Mouse (Mus musculus) intestine, embryonic 16.5 days (tissue): ENCODE data around the gene Rnf114. TPM values are rescaled to one million over a fixed set of nuclear protein-coding genes. Genes with fewer than 3 reads are reported as not detected.

ENCODE experiments used
- ATAC-seq: fragments of 200-750 bp; cut with Nextera tagmentation; 2 replicates; pipeline ENCODE4 v1.8.0; 2017; ENCODE audit warnings: moderate TSS enrichment, moderate library complexity
- H3K27ac ChIP-seq: fragments of 300-500 bp; sonication (generic); 2 replicates; pipeline ENCODE4 v1.5.1; 2014; ENCODE audit warnings: mild to moderate bottlenecking, low read length
- H3K27me3 ChIP-seq: fragments of 300-500 bp; sonication (generic); replicated peaks from 2 replicates; pipeline ENCODE4 v1.6.1; 2014; ENCODE audit warnings: low read length, control low read depth, mixed read lengths; ENCODE audit not compliant: control insufficient read depth, insufficient read depth
- H3K36me3 ChIP-seq: fragments of 300-500 bp; sonication (generic); 2 replicates; pipeline ENCODE4 v1.6.1; 2014; ENCODE audit warnings: low read length, control low read depth; ENCODE audit not compliant: control insufficient read depth, insufficient read depth
- H3K4me1 ChIP-seq: fragments of 300-500 bp; sonication (generic); 2 replicates; pipeline ENCODE4 v1.6.1; 2014; ENCODE audit warnings: low read length, control low read depth, mixed read lengths; ENCODE audit not compliant: control insufficient read depth, insufficient read depth
- H3K4me2 ChIP-seq: fragments of 300-500 bp; sonication (generic); 2 replicates; pipeline ENCODE4 v1.6.1; 2014; ENCODE audit warnings: low read depth, low read length, control low read depth
- H3K4me3 ChIP-seq: fragments of 300-500 bp; sonication (generic); 2 replicates; pipeline ENCODE4 v1.5.1; 2014; ENCODE audit warnings: mild to moderate bottlenecking, low read length
- H3K9ac ChIP-seq: fragments of 300-500 bp; sonication (generic); 2 replicates; pipeline ENCODE4 v1.6.1; 2014; ENCODE audit warnings: low read depth, low read length
- H3K9me3 ChIP-seq: fragments of 300-500 bp; sonication (generic); 2 replicates; pipeline ENCODE4 v1.6.1; 2016; ENCODE audit warnings: low read length, control low read depth; ENCODE audit not compliant: control insufficient read depth
- WGBS: fragments of 180-500 bp; shearing (Covaris S2); extraction: QIAGEN DNeasy Blood & Tissue Kit; methylation state at CpG from one replicate; pipeline ENCODE4 v1.1.7; 2014; 5-methylcytosine and 5-hydroxymethylcytosine counted together
- polyA plus RNA-seq: library from polyadenylated mRNA; unstranded; fragments of >200 nt; fragmentation: Nextera tagmentation; extraction: Ambion mirVana; gene quantifications from 2 replicates; pipeline ENCODE4 v1.2.1, GENCODE M21; 2015

Gene Rnf114
- polyA plus RNA-seq, 1 experiment from 2014 or later, result 76.5 TPM

GRCm38 (mm10) chr2:167470611-167471010 is 21.8 kb upstream of the Rnf114 start:
- H3K36me3 ChIP-seq, result peaks cover 33% of the 10 kb centered on the region
- no peak overlapping the region for H3K4me2 ChIP-seq
- WGBS, result 92% methylated on average over 3 of the region's 3 CpGs
- H3K27ac ChIP-seq, result no peak overlapping the region
- H3K4me3 ChIP-seq, result no peak overlapping the region
- H3K27me3 ChIP-seq, result no peaks in the 10 kb centered on the region
- H3K9ac ChIP-seq, result no peak overlapping the region
- peaks cover under 1% of the 10 kb centered on the region for H3K4me1 ChIP-seq
- H3K9me3 ChIP-seq, result no peaks in the 10 kb centered on the region
- no peak for ATAC-seq

DNA sequence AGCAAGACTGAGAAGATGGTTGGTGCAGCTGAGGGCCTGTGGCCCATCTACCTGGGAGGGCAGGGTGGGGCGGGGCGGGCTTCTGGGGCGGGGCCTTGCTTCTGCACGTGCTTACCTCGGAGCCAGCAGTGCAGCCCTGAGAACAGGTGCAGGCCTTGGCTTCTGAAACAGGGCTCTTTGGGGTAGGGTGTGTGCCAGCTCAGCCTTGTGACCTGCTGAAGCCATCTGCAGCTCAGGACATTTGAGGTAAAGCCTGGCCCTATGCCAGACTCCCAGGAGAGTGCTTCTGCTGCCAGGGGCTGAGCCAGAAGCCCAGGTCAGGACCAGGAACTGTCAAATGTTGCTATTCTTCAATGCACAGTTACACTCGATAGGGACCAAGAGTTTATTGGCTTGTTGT is 20.9 kb upstream of the Rnf114 start:
- Histone ChIP-seq H3K9ac (no peak overlapping the region), H3K9me3 (no peaks in the 10 kb centered on the region), H3K4me2 (no peak overlapping the region), H3K27me3 (no peaks in the 10 kb centered on the region), H3K4me1 (peaks cover 10% of the 10 kb centered on the region), H3K36me3 (peaks cover 29% of the 10 kb centered on the region), H3K4me3 (no peak overlapping the region), H3K27ac (no peak overlapping the region)
- 84% methylated on average over 6 of the region's 6 CpGs for WGBS
- peak; percentile 70 for ATAC-seq

DNA sequence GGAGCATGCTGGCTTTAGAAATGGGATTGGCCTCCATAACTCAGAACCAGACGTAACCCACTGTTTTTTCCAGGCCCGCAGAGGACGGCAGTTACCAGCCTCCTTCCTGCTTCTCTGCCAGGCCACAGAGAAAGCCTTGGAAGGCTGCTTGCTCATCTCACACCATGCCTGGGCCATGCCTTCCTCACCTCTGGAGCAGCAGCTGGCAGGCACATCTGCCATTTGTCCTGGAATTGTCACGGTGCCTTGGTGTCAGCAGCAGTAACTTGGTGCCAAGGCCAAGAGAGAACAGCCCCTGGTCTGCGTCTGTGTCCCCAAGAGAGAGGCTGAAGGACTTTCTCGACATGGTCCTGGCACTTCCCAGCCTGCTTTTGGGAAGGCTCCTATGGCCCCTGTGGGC is 18.2 kb upstream of the Rnf114 start:
- no peaks in the 10 kb centered on the region for H3K27me3 ChIP-seq
- ATAC-seq, result no peak
- H3K9ac ChIP-seq, result no peak overlapping the region
- no peak overlapping the region for H3K4me3 ChIP-seq
- H3K27ac ChIP-seq, result no peak overlapping the region
- 87% methylated on average over 6 of the region's 6 CpGs for WGBS
- H3K4me2 ChIP-seq, result no peak overlapping the region
- peaks cover 23% of the 10 kb centered on the region for H3K36me3 ChIP-seq
- H3K9me3 ChIP-seq, result no peaks in the 10 kb centered on the region
- H3K4me1 ChIP-seq, result peaks cover 18% of the 10 kb centered on the region

DNA sequence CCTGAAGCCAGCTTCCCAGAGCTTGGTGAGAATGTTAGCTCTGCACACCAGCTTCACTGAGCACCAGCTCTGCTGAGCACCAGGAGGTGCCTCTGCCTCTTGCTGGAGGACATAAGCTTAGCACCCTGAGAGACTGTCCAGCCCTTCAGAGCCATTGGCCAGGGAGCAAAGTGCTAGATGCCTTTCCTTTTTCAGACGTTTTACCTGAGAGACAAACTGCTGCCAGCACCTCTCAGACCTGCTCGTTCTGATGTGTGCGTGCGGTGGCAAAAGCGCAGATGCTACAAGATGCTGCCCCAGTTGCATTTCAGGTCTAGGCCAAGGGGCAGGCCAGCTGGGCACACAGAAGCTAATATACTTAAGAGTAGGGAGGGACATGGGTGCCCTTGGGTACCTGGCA is 16.8 kb upstream of the Rnf114 start:
- Histone ChIP-seq H3K4me2 (no peak overlapping the region), H3K4me1 (peaks cover 23% of the 10 kb centered on the region), H3K4me3 (no peak overlapping the region), H3K27ac (peak overlapping the region; percentile 63), H3K27me3 (no peaks in the 10 kb centered on the region), H3K36me3 (peaks cover 23% of the 10 kb centered on the region), H3K9ac (no peak overlapping the region), H3K9me3 (no peaks in the 10 kb centered on the region)
- WGBS, result 81% methylated on average over 5 of the region's 5 CpGs
- ATAC-seq, result no peak

GRCm38 (mm10) chr2:167476200-167476688 is 16.2 kb upstream of the Rnf114 start:
- Histone ChIP-seq H3K9ac (peak overlapping the region; percentile 33; the same call in 1 of the 2 replicates), H3K36me3 (peaks cover 18% of the 10 kb centered on the region), H3K4me2 (no peak overlapping the region), H3K27ac (peak overlapping the region; percentile 74), H3K9me3 (no peaks in the 10 kb centered on the region), H3K4me3 (no peak overlapping the region), H3K4me1 (peaks cover 23% of the 10 kb centered on the region), H3K27me3 (no peaks in the 10 kb centered on the region)
- peak; percentile 57 for ATAC-seq
- 21% methylated on average over 7 of the region's 7 CpGs for WGBS

DNA sequence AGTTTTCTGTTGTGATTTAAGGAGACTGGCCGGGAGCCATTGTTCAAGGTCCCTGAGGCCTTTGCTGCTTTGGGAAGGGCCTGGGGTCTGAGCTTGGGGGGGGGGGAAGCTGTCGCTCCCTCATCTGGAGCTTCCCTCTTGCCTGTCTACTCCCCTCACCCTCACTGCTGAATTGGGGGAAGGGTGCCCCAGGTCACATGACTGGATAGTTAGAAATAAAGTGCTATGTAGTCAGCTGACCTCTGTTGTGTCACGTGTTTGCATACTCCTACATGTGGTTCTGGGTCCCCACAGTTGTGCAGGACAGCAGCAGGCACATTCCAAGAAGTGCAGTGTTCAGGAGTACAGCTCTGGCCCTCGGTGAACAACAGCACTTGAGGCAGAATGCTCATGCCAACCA is 15.7 kb upstream of the Rnf114 start:
- no peaks in the 10 kb centered on the region for H3K9me3 ChIP-seq
- peaks cover 23% of the 10 kb centered on the region for H3K4me1 ChIP-seq
- no peak for ATAC-seq
- 61% methylated on average over 4 of the region's 4 CpGs for WGBS
- H3K9ac ChIP-seq, result peak overlapping the region; percentile 33; the same call in 1 of the 2 replicates
- H3K27ac ChIP-seq, result peak overlapping the region; percentile 74
- H3K4me3 ChIP-seq, result no peak overlapping the region
- H3K4me2 ChIP-seq, result no peak overlapping the region
- peaks cover 13% of the 10 kb centered on the region; the same call in 1 of the 2 replicates for H3K36me3 ChIP-seq
- H3K27me3 ChIP-seq, result no peaks in the 10 kb centered on the region

- H3K9me3 ChIP-seq, result no peaks in the 10 kb centered on the region
- ATAC-seq, result no peak
- no peak overlapping the region for H3K4me2 ChIP-seq
- H3K4me3 ChIP-seq, result no peak overlapping the region
- no peak overlapping the region for H3K27ac ChIP-seq
- H3K36me3 ChIP-seq, result peaks cover 9% of the 10 kb centered on the region; the same call in 1 of the 2 replicates
- H3K27me3 ChIP-seq, result no peaks in the 10 kb centered on the region
- peaks cover 23% of the 10 kb centered on the region for H3K4me1 ChIP-seq
- 54% methylated on average over 2 of the region's 2 CpGs for WGBS
- H3K9ac ChIP-seq, result no peak overlapping the region
Observed at GRCm38 (mm10) chr2:167478128-167478527, 14.3 kb upstream of the Rnf114 start.

GRCm38 (mm10) chr2:167479501-167479900 is 12.9 kb upstream of the Rnf114 start:
- H3K27ac ChIP-seq, result peak overlapping the region; percentile 41
- no peaks in the 10 kb centered on the region for H3K27me3 ChIP-seq
- no peak overlapping the region for H3K4me2 ChIP-seq
- peaks cover 6% of the 10 kb centered on the region; the same call in 1 of the 2 replicates for H3K36me3 ChIP-seq
- H3K4me3 ChIP-seq, result no peak overlapping the region
- WGBS, result 84% methylated on average over 1 of the region's 1 CpGs
- H3K4me1 ChIP-seq, result peaks cover 23% of the 10 kb centered on the region
- no peak overlapping the region for H3K9ac ChIP-seq
- H3K9me3 ChIP-seq, result no peaks in the 10 kb centered on the region
- ATAC-seq, result peak; percentile 69

DNA sequence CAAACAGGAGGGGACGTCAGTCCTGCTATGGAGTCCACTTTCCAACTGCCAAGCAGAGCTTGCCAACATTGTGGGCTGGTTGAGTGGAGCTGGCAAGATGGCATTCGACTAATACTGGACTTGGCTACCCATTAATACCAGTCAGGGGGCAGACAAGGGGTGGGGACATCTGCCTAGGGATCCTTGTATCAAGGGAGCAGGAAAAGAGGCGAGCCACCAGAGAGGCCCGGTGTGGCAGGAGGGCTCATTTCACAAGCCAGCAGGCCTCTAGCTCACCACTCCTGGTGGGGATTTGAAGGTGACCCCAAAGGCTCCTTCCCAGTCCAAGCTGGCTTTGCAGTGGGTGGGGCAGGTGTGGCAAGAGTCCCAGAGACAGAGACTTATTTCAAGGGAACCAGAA is 9.8 kb upstream of the Rnf114 start:
- H3K9me3 ChIP-seq, result no peaks in the 10 kb centered on the region
- H3K27me3 ChIP-seq, result no peaks in the 10 kb centered on the region

More for the DNA sequence above, 9.8 kb upstream of the Rnf114 start:
- H3K36me3 ChIP-seq, result peaks cover 10% of the 10 kb centered on the region; the same call in 1 of the 2 replicates
- no peak for ATAC-seq
- H3K9ac ChIP-seq, result no peak overlapping the region
- no peak overlapping the region for H3K4me3 ChIP-seq
- peaks cover 20% of the 10 kb centered on the region for H3K4me1 ChIP-seq
- no peak overlapping the region for H3K27ac ChIP-seq
- WGBS, result 94% methylated on average over 4 of the region's 4 CpGs
- no peak overlapping the region for H3K4me2 ChIP-seq
